Mouse (Mus musculus) gastrocnemius, postnatal 10 days (tissue): ENCODE measurements around the gene Nutm1. TPM values are rescaled to one million over a fixed set of nuclear protein-coding genes. Genes with fewer than 3 reads are reported as not detected.
A peak's percentile ranks its signal among the peaks of the same experiment; 100 is the strongest.
"Not testable (repeated sequence)": the region's sequence is repeated elsewhere in the genome, so short reads cannot be mapped to it uniquely, and the experiment has no call there.

ENCODE experiments used
- DNase-seq: peaks from one replicate; pipeline ENCODE4 v3.0.0; 2021; ENCODE audit warnings: mixed read lengths
- long read RNA-seq, 2 experiments: library from polyadenylated mRNA; stranded (forward); transcript quantifications; one replicate each; pipeline ENCODE4 v2.0.0; 2021
- total RNA-seq, 2 experiments: library from RNA; stranded (reverse); gene quantifications; 2 replicates each; pipeline ENCODE4 v1.2.3; 2021

Gene Nutm1
- not detected for total RNA-seq
- long read RNA-seq, experiment 1 = 0 reads
- long read RNA-seq, experiment 2 = 0 reads

GRCm38 (mm10) chr2:112259241-112259962, at the start of gene Nutm1:
Nutm1 (minus strand) TSS chr2:112259291.
- DNase-seq = peak; percentile 30

GRCm38 (mm10) chr2:112308671-112309070, 49.6 kb upstream of the Nutm1 start:
- no peak for DNase-seq

GRCm38 (mm10) chr2:112298221-112298620, 39.1 kb upstream of the Nutm1 start:
- no peak for DNase-seq

GRCm38 (mm10) chr2:112296211-112296610, 37.1 kb upstream of the Nutm1 start:
- DNase-seq = no peak

- no peak for DNase-seq
Observed at GRCm38 (mm10) chr2:112292823-112293222, 33.7 kb upstream of the Nutm1 start.

GRCm38 (mm10) chr2:112289507-112289906, 30.4 kb upstream of the Nutm1 start:
- DNase-seq = no peak

- DNase-seq = no peak
Observed at GRCm38 (mm10) chr2:112287059-112287458, 28.0 kb upstream of the Nutm1 start.

- DNase-seq = not testable (repeated sequence)
Observed at GRCm38 (mm10) chr2:112286062-112286461, 27.0 kb upstream of the Nutm1 start.

- DNase-seq = no peak
Observed at GRCm38 (mm10) chr2:112285031-112285390, 25.9 kb upstream of the Nutm1 start.

- peak; percentile 20 for DNase-seq
Observed at GRCm38 (mm10) chr2:112284363-112285030, 25.4 kb upstream of the Nutm1 start.

GRCm38 (mm10) chr2:112282846-112283245, 23.8 kb upstream of the Nutm1 start:
- DNase-seq = no peak

- no peak for DNase-seq
Observed at GRCm38 (mm10) chr2:112276870-112277269, 17.8 kb upstream of the Nutm1 start.

GRCm38 (mm10) chr2:112273474-112273873, 14.4 kb upstream of the Nutm1 start:
- no peak for DNase-seq

- no peak for DNase-seq
Observed at GRCm38 (mm10) chr2:112272909-112273308, 13.8 kb upstream of the Nutm1 start.

- no peak for DNase-seq
Observed at GRCm38 (mm10) chr2:112270011-112270410, 10.9 kb upstream of the Nutm1 start.

GRCm38 (mm10) chr2:112267547-112268269, 8.6 kb upstream of the Nutm1 start:
- no peak for DNase-seq

GRCm38 (mm10) chr2:112266780-112267179, 7.7 kb upstream of the Nutm1 start:
- DNase-seq = no peak

GRCm38 (mm10) chr2:112266242-112266592, 7.1 kb upstream of the Nutm1 start, which contains the start of gene Gm21985:
Gm21985 (plus strand) TSS chr2:112266314.
- peak; percentile 74 for DNase-seq

- DNase-seq = peak; percentile 93
Observed at GRCm38 (mm10) chr2:112265448-112266241, 6.6 kb upstream of the Nutm1 start, which contains the start of gene Slc12a6. Slc12a6 (plus strand) TSS chr2:112265825.

- DNase-seq = no peak
Observed at GRCm38 (mm10) chr2:112264364-112264763, 5.3 kb upstream of the Nutm1 start.

GRCm38 (mm10) chr2:112262779-112263295, 3.7 kb upstream of the Nutm1 start:
- no peak for DNase-seq
